ENCODE assay signal across 16 mouse cellular contexts in genomic region chr7:98142648-98143047, GRCm38 (mm10). TPM values are rescaled to one million over a fixed set of nuclear protein-coding genes. Genes with fewer than 3 reads are reported as not detected.
DNase-seq lines count a peak whose midpoint lies in the region; ATAC-seq lines count a peak whose summit lies in the region.
"Had no signal": no experiment of that assay in that cellular context is flagged by ENCODE, and none has a peak within 500 bp of the region (broad histone marks: within the 10 kb centered on the region; RNA-seq: fewer than 3 reads in every experiment).

No protein-coding gene starts in this region.

- H3K36me3 ChIP-seq in hindbrain, embryonic 13.5 days, result no peaks in the 10 kb centered on the region
- H3K36me3 ChIP-seq in hindbrain, embryonic 14.5 days (replicated peaks; ENCODE audit: control insufficient read depth, insufficient read depth), result no peaks in the 10 kb centered on the region
- no peaks in the 10 kb centered on the region for H3K36me3 ChIP-seq in kidney, embryonic 15.5 days
- H3K36me3 ChIP-seq in midbrain, embryonic 10.5 days, result no peaks in the 10 kb centered on the region
- no peaks in the 10 kb centered on the region for H3K36me3 ChIP-seq in midbrain, embryonic 16.5 days (ENCODE audit: control insufficient read depth, insufficient read depth, low read length)
- H3K36me3 ChIP-seq: embryonic facial prominence, embryonic 13.5 days had no signal

- peaks cover 8% of the 10 kb centered on the region; the same call in 1 of the 2 replicates for H3K27me3 ChIP-seq in hindbrain, embryonic 13.5 days
- no peaks in the 10 kb centered on the region for H3K27me3 ChIP-seq in hindbrain, embryonic 14.5 days (ENCODE audit: control insufficient read depth, insufficient read depth, low read length)
- H3K27me3 ChIP-seq in kidney, embryonic 15.5 days, result no peaks in the 10 kb centered on the region
- no peaks in the 10 kb centered on the region for H3K27me3 ChIP-seq in midbrain, embryonic 10.5 days (ENCODE audit: low read depth, poor library complexity, severe bottlenecking)
- H3K27me3 ChIP-seq in midbrain, embryonic 16.5 days (ENCODE audit: control insufficient read depth, insufficient read depth, low read depth, low read length), result no peaks in the 10 kb centered on the region
- H3K27me3 ChIP-seq: embryonic facial prominence, embryonic 13.5 days had no signal

- peaks cover 40% of the 10 kb centered on the region for H3K4me1 ChIP-seq in hindbrain, embryonic 13.5 days (replicated peaks)
- H3K4me1 ChIP-seq in hindbrain, embryonic 14.5 days (replicated peaks; ENCODE audit: control insufficient read depth, insufficient read depth, low read length), result peaks cover 6% of the 10 kb centered on the region
- H3K4me1 ChIP-seq in kidney, embryonic 15.5 days, result peaks cover 55% of the 10 kb centered on the region
- peaks cover 48% of the 10 kb centered on the region for H3K4me1 ChIP-seq in midbrain, embryonic 10.5 days
- H3K4me1 ChIP-seq in midbrain, embryonic 16.5 days (ENCODE audit: control insufficient read depth, insufficient read depth, low read length), result peaks cover 3% of the 10 kb centered on the region; the same call in 1 of the 2 replicates

- ATAC-seq in hindbrain, embryonic 13.5 days (ENCODE audit: low FRiP score), result no peak
- ATAC-seq in hindbrain, embryonic 14.5 days (ENCODE audit: low FRiP score), result no peak
- peak; percentile 66 for ATAC-seq in kidney, embryonic 15.5 days (replicated peaks; ENCODE audit: low FRiP score)
- no peak for ATAC-seq in midbrain, embryonic 16.5 days
- ATAC-seq: forebrain, embryonic 13.5 days had no signal

- WGBS in hindbrain, embryonic 13.5 days, result 68% methylated on average over 3 of the region's 3 CpGs
- WGBS in hindbrain, embryonic 14.5 days, result 62% methylated on average over 3 of the region's 3 CpGs
- 49% methylated on average over 3 of the region's 3 CpGs for WGBS in kidney, embryonic 15.5 days
- WGBS in midbrain, embryonic 10.5 days, result 41% methylated on average over 3 of the region's 3 CpGs
- WGBS in midbrain, embryonic 16.5 days, result 31% methylated on average over 3 of the region's 3 CpGs

- H3K4me2 ChIP-seq in hindbrain, embryonic 13.5 days, result no peak overlapping the region
- H3K4me2 ChIP-seq in hindbrain, embryonic 14.5 days (replicated peaks), result no peak overlapping the region
- no peak overlapping the region for H3K4me2 ChIP-seq in kidney, embryonic 15.5 days
- no peak overlapping the region for H3K4me2 ChIP-seq in midbrain, embryonic 16.5 days (ENCODE audit: low read length)
- H3K4me2 ChIP-seq: embryonic facial prominence, embryonic 13.5 days; forebrain, embryonic 13.5 days had no signal

- DNase-seq in hindbrain, embryonic 14.5 days (ENCODE audit: low spot score), result no peak
- no peak for DNase-seq in kidney, adult 8-10 months
- DNase-seq in midbrain, embryonic 10.5 days (ENCODE audit: low spot score), result no peak
- DNase-seq: adrenal gland, adult 2 months; adrenal gland, postnatal 25 days; cerebellum, adult 18-20 months; cerebellum, adult 9-11 months; cerebellum, postnatal 36 days; gastrocnemius, postnatal 36 days; heart, adult 11 months; heart, postnatal 10 days had no signal

- H3K27ac ChIP-seq in hindbrain, embryonic 13.5 days, result 0 out of 2 replicates have a peak overlapping the region, but pooled peaks have one; percentile 30
- no peak overlapping the region for H3K27ac ChIP-seq in hindbrain, embryonic 14.5 days
- peak overlapping the region; percentile 86 for H3K27ac ChIP-seq in kidney, embryonic 15.5 days
- peak overlapping the region; percentile 50; the same call in 1 of the 2 replicates for H3K27ac ChIP-seq in midbrain, embryonic 10.5 days (replicated peaks)
- no peak overlapping the region for H3K27ac ChIP-seq in midbrain, embryonic 16.5 days (ENCODE audit: low read length)
- H3K27ac ChIP-seq: embryonic facial prominence, embryonic 13.5 days; forebrain, embryonic 13.5 days had no signal

- no peak overlapping the region for H3K4me3 ChIP-seq in hindbrain, embryonic 13.5 days
- H3K4me3 ChIP-seq in hindbrain, embryonic 14.5 days (replicated peaks; ENCODE audit: low read length), result no peak overlapping the region
- H3K4me3 ChIP-seq in kidney, embryonic 15.5 days (replicated peaks), result no peak overlapping the region
- H3K4me3 ChIP-seq in midbrain, embryonic 10.5 days, result no peak overlapping the region
- no peak overlapping the region for H3K4me3 ChIP-seq in midbrain, embryonic 16.5 days (ENCODE audit: low read depth, low read length)
- H3K4me3 ChIP-seq: embryonic facial prominence, embryonic 13.5 days; forebrain, embryonic 13.5 days had no signal

- no peaks in the 10 kb centered on the region for H3K9me3 ChIP-seq in hindbrain, embryonic 13.5 days
- H3K9me3 ChIP-seq in hindbrain, embryonic 14.5 days (ENCODE audit: control insufficient read depth, low read length), result no peaks in the 10 kb centered on the region
- H3K9me3 ChIP-seq in kidney, embryonic 15.5 days (replicated peaks), result no peaks in the 10 kb centered on the region
- no peaks in the 10 kb centered on the region for H3K9me3 ChIP-seq in midbrain, embryonic 10.5 days (replicated peaks)
- no peaks in the 10 kb centered on the region for H3K9me3 ChIP-seq in midbrain, embryonic 16.5 days (replicated peaks; ENCODE audit: control insufficient read depth, low read length, poor library complexity, severe bottlenecking)
- H3K9me3 ChIP-seq: embryonic facial prominence, embryonic 13.5 days; forebrain, embryonic 13.5 days had no signal

- H3K9ac ChIP-seq in hindbrain, embryonic 13.5 days, result no peak overlapping the region
- no peak overlapping the region for H3K9ac ChIP-seq in hindbrain, embryonic 14.5 days
- no peak overlapping the region for H3K9ac ChIP-seq in kidney, embryonic 15.5 days
- H3K9ac ChIP-seq in midbrain, embryonic 16.5 days (ENCODE audit: low read depth, low read length), result no peak overlapping the region
- H3K9ac ChIP-seq: embryonic facial prominence, embryonic 13.5 days; forebrain, embryonic 13.5 days had no signal

RNA-seq across cellular contexts. Expression of gene Omp, which starts 2.7 kb away (rescaled TPM):
- polyA plus RNA-seq in hindbrain, embryonic 13.5 days (2015; fragmentation: Nextera tagmentation; extraction: Ambion mirVana), result 0.30 and 0.49 TPM in 2 replicates
- polyA plus RNA-seq in hindbrain, embryonic 14.5 days (2014; fragmentation: Nextera tagmentation; extraction: Ambion mirVana), result 0.31 and 0.32 TPM in 2 replicates
- polyA plus RNA-seq in kidney, embryonic 15.5 days (2015; fragmentation: Nextera tagmentation; extraction: Ambion mirVana), result 0.39 and 0.60 TPM in 2 replicates
- polyA plus RNA-seq in midbrain, embryonic 10.5 days (2016; fragmentation: Nextera tagmentation; extraction: Ambion mirVana), result 0.10 TPM in 2 replicates
- polyA plus RNA-seq in midbrain, embryonic 16.5 days (2015; fragmentation: Nextera tagmentation; extraction: Ambion mirVana), result 0.35 TPM in 2 replicates

RNA-seq across cellular contexts. Expression of gene Myo7a, which starts 23.3 kb away (rescaled TPM):
- polyA plus RNA-seq in hindbrain, embryonic 13.5 days (2015; fragmentation: Nextera tagmentation; extraction: Ambion mirVana), result 17.3 and 18.4 TPM in 2 replicates
- 20.0 and 24.3 TPM in 2 replicates for polyA plus RNA-seq in hindbrain, embryonic 14.5 days (2014; fragmentation: Nextera tagmentation; extraction: Ambion mirVana)
- 14.4 and 15.4 TPM in 2 replicates for polyA plus RNA-seq in kidney, embryonic 15.5 days (2015; fragmentation: Nextera tagmentation; extraction: Ambion mirVana)
- 17.7 and 19.2 TPM in 2 replicates for polyA plus RNA-seq in midbrain, embryonic 10.5 days (2016; fragmentation: Nextera tagmentation; extraction: Ambion mirVana)
- polyA plus RNA-seq in midbrain, embryonic 16.5 days (2015; fragmentation: Nextera tagmentation; extraction: Ambion mirVana), result 22.5 and 22.8 TPM in 2 replicates

RNA-seq across cellular contexts. Expression of gene Capn5, which starts 35.4 kb away (rescaled TPM):
- polyA plus RNA-seq in hindbrain, embryonic 13.5 days (2015; fragmentation: Nextera tagmentation; extraction: Ambion mirVana), result 15.3 and 16.3 TPM in 2 replicates
- polyA plus RNA-seq in hindbrain, embryonic 14.5 days (2014; fragmentation: Nextera tagmentation; extraction: Ambion mirVana), result 16.7 and 18.0 TPM in 2 replicates
- polyA plus RNA-seq in kidney, embryonic 15.5 days (2015; fragmentation: Nextera tagmentation; extraction: Ambion mirVana), result 12.7 and 14.1 TPM in 2 replicates
- 6.4 and 7.0 TPM in 2 replicates for polyA plus RNA-seq in midbrain, embryonic 10.5 days (2016; fragmentation: Nextera tagmentation; extraction: Ambion mirVana)
- polyA plus RNA-seq in midbrain, embryonic 16.5 days (2015; fragmentation: Nextera tagmentation; extraction: Ambion mirVana), result 23.5 and 24.0 TPM in 2 replicates

RNA-seq across cellular contexts. Expression of gene B3gnt6, which starts 56.6 kb away (rescaled TPM):
- polyA plus RNA-seq in hindbrain, embryonic 13.5 days (2015; fragmentation: Nextera tagmentation; extraction: Ambion mirVana), result 0.27 TPM in 1 of 2 replicates, not detected in the other
- 0.25 and 0.31 TPM in 2 replicates for polyA plus RNA-seq in hindbrain, embryonic 14.5 days (2014; fragmentation: Nextera tagmentation; extraction: Ambion mirVana)
- 0.06 TPM in 1 of 2 replicates, not detected in the other for polyA plus RNA-seq in kidney, embryonic 15.5 days (2015; fragmentation: Nextera tagmentation; extraction: Ambion mirVana)
- 0.06 TPM in 1 of 2 replicates, not detected in the other for polyA plus RNA-seq in midbrain, embryonic 10.5 days (2016; fragmentation: Nextera tagmentation; extraction: Ambion mirVana)
- polyA plus RNA-seq in midbrain, embryonic 16.5 days (2015; fragmentation: Nextera tagmentation; extraction: Ambion mirVana), result 0.45 and 0.57 TPM in 2 replicates
- polyA plus RNA-seq: embryonic facial prominence, embryonic 13.5 days had no signal

Comparison
In these comparisons a context has a peak if more than half of its experiments do, and no peak if none do; other contexts are left out.
1. H3K27ac ChIP-seq: peak in hindbrain, embryonic 13.5 days (single experiment), kidney, embryonic 15.5 days (single experiment) and midbrain, embryonic 10.5 days (single experiment); none in hindbrain, embryonic 14.5 days (single experiment) and midbrain, embryonic 16.5 days (single experiment).